Mouse (Mus musculus) induced T-regulatory cell, adult 2 months (primary cell): ENCODE measurements around the gene Lrrc75a.
A peak's percentile ranks its signal among the peaks of the same experiment; 100 is the strongest.

Source experiments
- DNase-seq: peaks from one replicate; pipeline ENCODE4 v3.0.0-alpha.2; 2012; ENCODE audit warnings: low read depth

The Lrrc75a gene

GRCm38 (mm10) chr11:62645337-62645675 lies 3.0 kb downstream of the Lrrc75a start:
- DNase-seq: no peak

DNA sequence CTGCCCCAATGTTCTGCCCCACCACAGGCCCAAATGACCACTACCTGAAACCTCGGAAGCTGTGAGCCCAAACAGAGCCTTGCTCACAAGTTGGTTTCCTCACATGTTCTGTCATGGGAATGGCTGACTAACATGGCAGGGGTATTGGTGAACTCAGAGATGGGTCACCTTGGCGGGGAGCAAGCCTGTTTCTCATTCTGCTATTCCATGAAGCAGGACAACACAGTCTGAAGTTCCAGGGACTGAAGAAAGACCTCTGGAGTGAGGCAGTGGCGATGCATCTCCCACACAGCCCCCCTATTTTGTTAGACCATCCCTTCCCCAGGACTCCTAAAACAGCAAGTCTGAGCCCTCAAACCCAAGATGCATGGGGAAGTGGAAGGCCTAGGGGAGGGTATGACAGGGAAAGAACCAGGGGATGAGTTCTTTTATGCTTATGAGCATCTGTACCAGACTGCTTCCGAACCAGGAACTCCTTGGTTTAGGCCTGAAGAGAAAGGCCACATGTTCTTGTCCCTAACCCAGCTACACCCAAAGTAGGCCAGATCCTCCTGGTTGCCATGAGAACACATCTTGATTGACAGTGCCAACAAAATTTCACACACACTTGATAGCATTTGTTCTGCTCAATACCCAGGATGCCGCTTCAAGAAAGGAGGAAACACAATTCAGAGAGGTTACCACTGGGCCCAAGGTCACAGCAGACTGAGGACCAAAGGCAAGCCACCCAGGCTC lies 3.6 kb downstream of the Lrrc75a start:
- DNase-seq: no peak

DNA sequence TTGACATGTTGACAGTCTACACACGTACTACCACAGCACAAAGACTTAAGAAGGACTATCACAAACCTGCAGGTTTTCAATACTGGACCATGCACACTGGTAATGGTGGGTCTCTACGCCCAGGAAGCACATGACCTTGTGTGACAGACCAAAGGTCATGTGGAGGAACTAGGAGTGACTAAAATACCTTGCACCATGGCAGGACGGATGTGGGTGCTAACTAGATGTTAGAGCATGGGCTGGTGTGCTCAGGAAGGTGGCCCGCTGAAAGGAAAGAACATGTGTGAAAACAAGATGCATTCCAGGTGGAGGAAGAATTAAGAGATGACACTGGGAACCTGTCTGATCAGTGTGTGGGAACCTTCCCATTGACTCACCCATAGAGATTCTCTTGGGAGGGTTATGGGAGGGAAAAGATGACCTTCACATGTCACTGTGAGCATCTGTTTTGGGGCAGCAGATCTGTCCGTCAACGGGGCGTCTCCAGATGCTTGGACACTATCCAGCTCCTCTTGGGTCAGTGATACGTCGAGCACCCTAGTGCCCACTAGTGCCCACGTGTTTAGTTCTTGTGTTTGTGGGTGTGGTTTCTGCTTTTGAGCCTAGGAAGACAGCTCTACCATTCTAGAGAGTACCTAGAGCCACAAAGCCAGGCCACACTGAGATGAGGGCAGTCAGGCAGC lies 4.5 kb downstream of the Lrrc75a start:
- no peak for DNase-seq

DNA sequence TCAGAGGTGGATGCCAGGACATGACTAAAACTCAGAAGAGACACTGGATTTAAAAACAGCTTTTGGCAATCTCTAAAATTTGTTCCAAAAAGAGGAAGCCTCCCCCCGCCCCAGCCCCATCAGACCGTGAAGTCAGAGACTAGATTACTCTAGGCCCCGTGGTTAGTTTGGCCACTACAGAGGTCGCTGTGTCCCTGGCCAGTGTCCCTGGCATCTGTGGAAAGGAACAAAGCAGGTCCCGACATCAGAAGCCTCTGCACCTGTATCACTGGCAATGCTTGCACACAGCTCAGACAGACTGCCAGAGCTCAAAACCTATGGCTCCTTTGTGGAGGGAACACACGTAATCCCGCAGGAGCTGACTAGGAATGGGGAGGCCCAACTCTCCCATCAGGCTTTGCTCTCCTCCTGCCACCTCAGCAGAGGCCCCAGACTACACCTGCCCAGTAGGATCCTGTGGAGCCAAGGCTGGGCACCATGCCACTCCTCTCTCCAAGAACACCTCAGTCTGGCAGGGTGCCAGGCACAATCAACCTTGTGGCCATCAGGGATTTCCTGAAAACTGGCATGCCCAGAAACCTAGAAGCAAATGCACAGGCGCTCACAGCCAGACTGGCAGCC lies 5.2 kb downstream of the Lrrc75a start:
- no peak for DNase-seq

- no peak for DNase-seq
Observed at GRCm38 (mm10) chr11:62642023-62642844, 6.1 kb downstream of the Lrrc75a start.

DNA sequence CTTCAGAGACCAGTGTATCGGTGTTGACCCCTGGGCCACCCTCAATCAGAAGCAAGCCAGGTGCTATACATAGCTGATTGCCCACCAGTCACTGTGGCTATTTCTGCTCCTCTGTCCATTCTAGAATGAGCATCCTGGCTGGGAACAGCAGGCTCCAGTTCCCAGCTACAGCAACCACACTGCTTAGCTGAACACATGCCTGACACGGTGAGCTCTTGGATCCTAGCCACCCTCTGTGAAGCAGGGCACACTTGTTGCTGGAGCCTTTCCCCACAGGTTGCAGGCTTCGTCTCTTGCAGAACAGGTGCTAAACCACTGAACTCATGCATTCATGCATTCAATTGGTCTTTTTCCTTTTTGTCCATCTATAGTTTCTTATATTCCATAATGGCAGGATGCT lies 7.9 kb downstream of the Lrrc75a start:
- no peak for DNase-seq

DNA sequence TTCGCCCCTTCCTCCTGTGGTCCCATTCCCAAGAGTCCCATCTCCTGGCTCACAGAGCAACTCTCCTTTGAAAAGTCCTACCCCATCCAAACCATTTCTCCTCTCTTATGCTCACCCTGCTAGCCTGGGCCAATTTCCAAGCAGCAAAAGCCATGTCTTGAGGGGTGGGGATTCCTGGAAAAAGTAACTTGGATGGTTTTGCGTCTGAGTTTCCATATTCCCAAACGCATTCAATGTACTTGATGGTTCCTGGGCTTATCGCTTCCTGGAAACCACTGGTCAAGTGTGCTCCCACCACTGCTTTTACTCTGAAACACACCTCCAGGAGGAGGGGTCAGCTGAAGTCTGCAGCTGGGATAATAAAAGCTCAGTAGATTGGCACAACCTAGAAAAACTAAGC lies 9.9 kb downstream of the Lrrc75a start:
- no peak for DNase-seq

DNA sequence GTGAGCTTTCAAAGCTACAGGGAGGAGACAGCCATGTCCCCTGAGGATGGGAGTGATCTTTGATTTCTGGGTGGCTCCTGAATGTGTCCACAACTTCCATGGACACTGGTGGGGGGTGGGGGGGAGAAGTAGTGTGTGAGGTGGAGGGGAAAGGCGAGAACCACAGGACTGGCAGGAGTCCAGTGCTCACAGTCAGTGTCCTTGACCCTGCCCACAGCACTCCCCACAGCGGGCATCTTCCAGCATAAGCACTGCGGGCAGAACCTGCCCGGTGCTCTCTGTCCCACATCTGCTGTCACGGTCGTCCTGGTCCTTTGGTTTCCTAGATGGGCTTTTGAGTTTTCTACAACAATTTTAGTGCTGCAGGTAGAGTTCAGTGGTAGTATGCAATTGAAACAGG lies 10.5 kb downstream of the Lrrc75a start:
- no peak for DNase-seq

GRCm38 (mm10) chr11:62637401-62637800 lies 10.9 kb downstream of the Lrrc75a start:
- no peak for DNase-seq

DNA sequence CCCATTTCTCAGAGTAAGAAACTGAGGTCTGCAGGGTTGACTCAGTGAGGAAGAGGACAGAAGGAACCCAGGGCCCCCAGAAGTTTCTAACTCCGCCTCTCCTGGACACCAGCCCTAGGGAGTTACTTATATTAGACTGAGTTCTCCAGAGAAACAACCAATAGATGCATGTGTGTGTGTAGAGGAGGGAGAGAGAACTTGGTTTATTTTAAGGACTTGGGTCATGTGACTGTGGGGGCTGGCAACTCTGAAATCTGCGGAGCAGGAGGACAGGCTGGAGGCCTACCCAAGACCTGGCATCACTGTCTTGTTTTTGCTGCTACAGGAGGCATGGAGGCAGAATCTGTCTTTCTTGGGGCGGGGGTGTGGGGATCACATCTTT lies 11.5 kb downstream of the Lrrc75a start:
- DNase-seq: no peak

GRCm38 (mm10) chr11:62636105-62636839 lies 12.1 kb downstream of the Lrrc75a start:
- DNase-seq: no peak

GRCm38 (mm10) chr11:62635406-62635805 lies 12.9 kb downstream of the Lrrc75a start:
- no peak for DNase-seq

GRCm38 (mm10) chr11:62631138-62631537 lies 17.2 kb downstream of the Lrrc75a start:
- no peak for DNase-seq

- no peak for DNase-seq
Observed at GRCm38 (mm10) chr11:62630225-62630821, 18.0 kb downstream of the Lrrc75a start.

- peak; percentile 70 for DNase-seq
Observed at GRCm38 (mm10) chr11:62629352-62630224, 18.7 kb downstream of the Lrrc75a start.

- DNase-seq: no peak
Observed at GRCm38 (mm10) chr11:62624341-62625291, 23.7 kb downstream of the Lrrc75a start.

GRCm38 (mm10) chr11:62622850-62623249 lies 25.5 kb downstream of the Lrrc75a start:
- no peak for DNase-seq

DNA sequence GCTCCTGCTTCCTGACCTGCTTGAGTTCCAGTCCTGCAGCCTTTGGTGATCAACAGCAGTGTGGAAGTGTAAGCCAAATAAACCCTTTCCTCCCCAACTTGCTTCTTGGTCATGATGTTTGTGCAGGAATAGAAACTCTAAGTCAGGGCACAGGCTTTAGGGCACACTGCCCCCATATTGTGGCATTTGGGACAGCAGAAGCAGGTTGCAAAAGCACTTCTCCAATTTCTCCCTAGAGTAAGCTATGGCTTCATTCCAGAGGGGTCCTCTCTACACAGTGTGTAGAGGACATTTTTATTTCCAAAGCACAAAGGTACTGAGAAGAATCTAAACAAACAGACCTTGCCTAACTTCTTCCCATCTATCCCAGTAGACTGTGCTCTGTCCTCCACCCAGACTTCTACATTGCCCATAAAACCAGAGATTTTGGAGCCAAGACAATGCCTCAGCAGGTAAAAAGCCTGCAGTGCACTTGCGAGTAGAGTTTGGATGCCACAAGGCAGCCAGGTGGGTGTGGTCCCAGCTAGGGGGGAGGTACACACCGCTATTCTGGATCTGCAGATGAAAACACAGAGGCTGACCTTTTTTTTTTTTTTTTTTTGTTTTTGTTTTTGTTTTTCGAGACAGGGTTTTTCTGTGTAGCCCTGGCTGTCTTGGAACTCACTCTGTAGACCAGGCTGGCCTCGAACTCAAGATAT lies 26.6 kb downstream of the Lrrc75a start:
- no peak for DNase-seq

DNA sequence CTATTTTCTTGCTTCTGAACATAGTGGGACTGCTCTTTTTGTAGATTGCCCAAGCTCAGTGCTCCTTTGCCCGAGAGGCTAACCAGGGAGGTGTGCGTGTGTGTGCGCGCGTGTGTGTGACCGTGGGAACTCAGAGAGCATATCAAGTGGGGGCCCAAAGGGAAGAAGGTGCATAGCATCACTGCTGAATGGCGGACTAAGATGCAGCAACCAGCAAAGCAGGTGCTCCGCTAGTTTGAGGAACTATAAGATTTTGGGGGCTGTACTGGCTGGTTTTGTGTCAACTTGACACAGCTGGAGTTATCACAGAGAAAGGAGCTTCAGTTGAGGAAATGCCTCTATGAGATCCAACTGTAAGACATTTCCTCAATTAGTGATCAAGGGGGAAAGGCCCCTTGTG lies 27.2 kb downstream of the Lrrc75a start:
- DNase-seq: no peak
